Mouse (Mus musculus): ENCODE results near the gene Mrgprg. TPM values are rescaled to one million over a fixed set of nuclear protein-coding genes. Genes with fewer than 3 reads are reported as not detected.

Gene Mrgprg
- total RNA-seq (2021): 0.85 and 1.5 TPM in 2 replicates
- long read RNA-seq, experiment 1: 0 reads
- long read RNA-seq, experiment 2: 0 reads

DNA sequence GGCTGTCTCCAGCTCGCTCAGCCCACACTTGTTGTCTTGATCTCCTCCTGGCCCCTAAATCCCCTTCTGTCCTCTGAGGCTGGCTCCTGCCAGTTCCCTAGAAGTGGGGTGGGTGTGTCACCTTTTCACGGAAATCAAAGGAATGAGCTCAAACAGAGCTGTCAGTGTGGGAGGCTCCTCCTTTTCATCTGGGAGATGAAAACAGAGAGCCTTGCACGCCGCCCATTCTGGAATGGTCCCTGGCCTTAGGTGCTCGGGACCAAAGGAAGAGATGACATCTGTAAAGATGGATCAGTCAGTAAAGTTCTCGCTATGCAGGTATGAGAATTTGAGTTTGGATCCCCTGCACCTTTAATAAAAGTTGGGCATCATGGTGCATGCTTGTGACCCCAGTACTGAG, at the start of gene Mrgprg:
TSS of gene Mrgprg (minus strand) at position 101 of the 400 bp plus-strand sequence.
- no peak for DNase-seq

DNA sequence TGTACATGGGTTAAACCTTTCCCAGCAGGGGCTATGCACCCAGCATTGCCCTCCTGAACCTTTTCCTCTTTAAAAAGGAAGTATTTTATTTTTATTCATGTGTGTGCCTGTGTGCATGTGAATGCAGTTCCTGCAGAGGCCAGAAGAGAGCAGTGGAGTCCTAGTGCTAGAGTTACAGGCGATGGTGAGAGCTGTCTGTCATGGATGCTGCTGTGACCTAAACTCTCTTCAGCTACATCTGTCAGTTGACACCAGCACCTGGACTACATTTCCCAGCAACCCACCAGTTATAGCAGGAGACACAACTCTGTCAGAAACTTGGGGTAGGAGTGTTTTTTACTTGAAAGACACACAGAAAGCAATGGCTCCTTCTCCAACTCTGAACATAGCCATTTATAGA, 42.1 kb upstream of the Mrgprg start:
- peak; percentile 47 for DNase-seq

GRCm38 (mm10) chr7:143805199-143805624, 38.4 kb upstream of the Mrgprg start:
- no peak for DNase-seq

DNA sequence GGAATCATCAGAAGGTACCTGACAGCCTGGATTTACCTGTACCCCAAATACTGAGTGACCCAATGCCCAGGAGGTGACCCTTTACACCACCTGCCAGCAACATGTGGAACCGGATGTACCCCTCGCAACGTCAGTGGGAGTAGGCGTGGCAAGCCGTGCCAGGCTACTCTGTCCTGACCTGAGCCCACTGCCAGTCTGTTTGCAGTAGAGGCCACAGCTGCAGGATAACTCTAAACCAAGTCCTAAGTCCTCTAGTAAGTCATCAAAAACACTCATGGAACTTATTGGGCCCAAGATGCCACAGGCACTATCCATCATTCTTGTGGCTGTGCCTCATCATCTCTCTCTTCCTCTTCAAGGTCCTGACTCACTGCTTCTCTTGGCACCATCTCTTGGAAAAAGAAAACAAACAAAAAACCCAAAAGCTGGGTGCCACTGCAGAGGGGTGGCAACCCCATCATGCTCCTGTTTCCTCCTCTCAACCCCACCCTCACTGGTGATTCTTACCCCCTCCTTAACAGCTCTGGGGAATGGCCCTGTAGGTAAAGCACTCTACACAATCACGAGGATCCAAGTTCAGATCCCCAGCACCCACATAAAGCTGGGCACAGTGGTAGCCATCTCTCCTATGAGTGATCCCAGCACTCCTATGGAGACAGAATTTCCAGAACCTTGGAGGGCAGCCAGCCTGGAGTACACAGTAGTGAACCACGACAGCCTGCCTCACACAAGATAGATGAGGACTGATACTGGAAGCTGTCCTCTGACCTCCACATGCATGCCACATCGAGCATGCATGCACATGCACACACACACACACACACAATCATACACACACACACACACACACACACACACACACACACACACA, 34.6 kb upstream of the Mrgprg start:
- no peak for DNase-seq

GRCm38 (mm10) chr7:143800770-143801169, 34.0 kb upstream of the Mrgprg start:
- no peak for DNase-seq

GRCm38 (mm10) chr7:143798783-143799182, 32.0 kb upstream of the Mrgprg start:
- DNase-seq: no peak

DNA sequence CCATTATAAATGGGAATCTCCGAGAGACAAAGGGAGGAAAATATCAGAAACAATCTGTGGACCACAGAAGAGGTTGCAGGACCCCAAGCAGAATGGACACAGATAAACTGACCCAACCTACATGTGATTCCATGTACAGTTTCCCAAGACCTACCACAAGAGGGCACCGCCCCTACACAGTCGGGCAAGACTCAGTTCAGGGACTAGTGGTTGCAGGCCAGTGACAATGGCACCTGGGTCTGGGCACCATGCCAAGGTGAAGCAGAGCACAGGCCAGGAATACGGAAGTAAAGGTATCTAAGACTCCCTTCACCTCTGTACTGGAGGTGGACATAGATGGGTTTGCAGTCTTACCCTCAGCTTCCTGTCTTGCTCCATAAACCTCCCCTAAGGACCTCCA, 26.3 kb upstream of the Mrgprg start:
- DNase-seq: peak; percentile 61

DNA sequence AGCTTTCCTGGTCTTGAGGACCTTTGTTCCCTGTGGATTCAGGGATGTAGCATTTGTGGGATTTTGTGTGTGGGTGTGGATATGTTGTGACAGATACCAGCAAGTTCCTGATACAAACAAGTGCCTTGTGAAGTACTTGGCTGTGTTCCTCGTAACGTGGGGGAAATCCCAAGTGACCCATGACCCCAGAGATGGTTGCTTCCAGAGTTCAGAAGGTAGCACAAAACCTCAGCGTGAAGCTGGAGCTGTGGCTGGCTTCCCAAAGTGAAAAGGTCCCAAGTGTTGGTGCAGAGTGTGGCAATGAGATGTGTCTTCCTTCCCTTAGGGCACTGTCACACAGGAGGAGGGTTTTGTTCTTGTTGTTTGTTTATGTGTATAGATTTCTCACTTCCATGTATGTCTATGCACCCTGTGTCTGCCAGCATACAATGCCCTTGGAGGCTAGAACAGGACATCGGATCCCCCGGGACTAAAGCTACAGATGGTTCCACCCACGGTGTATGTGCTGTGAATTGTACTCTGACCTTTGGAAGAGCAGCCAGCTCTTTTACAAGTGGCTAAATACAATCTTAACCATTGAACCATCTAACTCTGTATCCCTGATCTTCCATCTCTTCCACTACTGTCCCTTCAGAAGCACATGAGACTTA, 25.7 kb upstream of the Mrgprg start:
- no peak for DNase-seq

GRCm38 (mm10) chr7:143783996-143784829, 17.4 kb upstream of the Mrgprg start, which contains the start of gene Mrgpre:
Gene Mrgpre (minus strand): TSS chr7:143784500.
- peak; percentile 90 for DNase-seq

DNA sequence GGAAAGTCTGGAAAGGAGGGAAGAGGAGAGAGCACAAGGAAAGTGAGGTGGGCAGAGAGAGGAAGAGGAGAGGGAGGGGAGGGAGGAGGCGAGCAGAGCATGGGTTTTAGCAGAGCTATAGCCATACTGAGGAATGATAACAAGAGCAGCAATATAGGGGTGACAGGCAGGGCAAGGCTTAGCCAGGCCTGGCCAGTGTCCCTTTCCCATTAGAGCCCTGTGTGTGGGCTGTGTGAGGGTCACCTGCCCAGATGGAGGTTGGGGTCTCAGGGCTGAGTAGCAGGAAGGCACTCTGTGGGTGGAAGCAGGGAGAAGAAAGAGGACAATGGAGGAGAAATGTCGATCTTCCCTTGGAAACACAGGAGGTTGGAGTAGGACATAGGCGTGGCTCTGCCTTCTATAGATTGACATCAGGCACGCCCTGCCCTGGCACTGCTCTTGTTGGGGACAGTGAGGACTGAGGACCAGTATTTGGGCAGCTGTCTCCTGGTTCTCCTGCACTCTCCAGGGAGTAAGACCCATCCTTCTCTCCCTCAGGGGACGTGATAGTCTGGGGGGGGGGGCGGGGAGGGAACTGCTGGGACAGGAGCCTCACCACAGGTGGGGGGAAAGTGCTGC, 16.7 kb upstream of the Mrgprg start:
- DNase-seq: no peak

DNA sequence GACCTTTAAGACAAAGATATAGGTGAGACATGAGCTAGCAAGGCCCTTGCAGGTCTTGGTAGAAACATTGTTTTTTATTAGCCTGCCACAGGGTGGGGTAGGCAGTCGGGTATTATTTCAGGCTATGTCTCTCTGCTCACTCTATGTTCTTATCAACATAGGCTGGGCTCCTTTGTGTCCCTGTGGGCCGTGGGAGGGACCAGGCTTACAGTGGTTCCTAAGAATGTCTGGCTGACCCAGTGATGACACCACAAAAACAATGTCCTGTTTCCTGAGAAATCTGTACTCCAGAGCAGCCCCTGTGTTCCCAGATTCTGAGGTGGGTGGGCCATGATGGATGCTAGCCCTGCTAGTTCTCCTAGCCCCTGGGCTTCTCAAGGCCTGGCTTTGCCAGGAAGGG, 10.6 kb upstream of the Mrgprg start:
- DNase-seq: no peak

DNA sequence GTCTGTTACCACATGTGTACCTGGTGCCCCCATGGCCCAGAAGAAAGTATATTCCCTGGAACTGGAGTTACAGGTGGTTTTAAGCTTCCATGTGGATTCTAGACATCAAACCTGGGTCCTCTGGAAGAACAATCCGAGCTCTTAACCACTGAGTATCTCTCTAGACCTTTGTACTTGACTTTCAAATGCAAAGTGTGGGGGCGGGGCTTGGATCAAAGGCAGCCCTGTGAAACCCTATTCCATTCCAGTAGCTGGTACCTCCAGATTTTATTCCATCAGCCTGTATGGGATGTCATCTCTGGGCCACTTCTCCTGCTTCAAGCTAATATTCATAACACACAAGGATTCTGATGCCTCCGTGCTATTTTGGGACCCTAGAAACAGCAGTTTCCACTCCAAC, 9.3 kb upstream of the Mrgprg start:
- DNase-seq: no peak

GRCm38 (mm10) chr7:143769461-143769860, 2.7 kb upstream of the Mrgprg start:
- DNase-seq: no peak

- DNase-seq: no peak
Measured at GRCm38 (mm10) chr7:143768267-143768666, 1.5 kb upstream of the Mrgprg start.

GRCm38 (mm10) chr7:143764876-143765530, 1.8 kb downstream of the Mrgprg start:
- DNase-seq: no peak

DNA sequence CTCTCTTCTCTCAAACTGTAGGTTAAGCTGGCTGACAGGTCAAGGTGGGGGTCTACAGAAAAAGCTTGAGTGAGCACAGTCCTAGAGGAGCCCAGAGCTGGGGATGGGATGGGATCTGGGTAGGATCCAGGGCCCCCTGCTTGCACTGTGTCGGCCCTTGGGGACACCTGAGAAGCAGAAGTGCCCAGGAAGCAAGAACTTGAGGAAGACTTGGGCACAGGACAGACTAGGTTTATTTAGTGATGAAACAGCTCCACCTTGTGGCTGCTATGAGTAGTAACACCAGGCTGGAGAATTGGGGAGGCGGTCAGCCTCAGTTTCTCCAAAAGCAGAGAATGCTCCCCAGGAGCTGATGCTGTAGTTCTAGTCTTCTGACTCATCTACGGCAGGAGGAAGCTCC, 3.0 kb downstream of the Mrgprg start:
- DNase-seq: peak; percentile 39

GRCm38 (mm10) chr7:143758956-143759355, 7.8 kb downstream of the Mrgprg start:
- no peak for DNase-seq

DNA sequence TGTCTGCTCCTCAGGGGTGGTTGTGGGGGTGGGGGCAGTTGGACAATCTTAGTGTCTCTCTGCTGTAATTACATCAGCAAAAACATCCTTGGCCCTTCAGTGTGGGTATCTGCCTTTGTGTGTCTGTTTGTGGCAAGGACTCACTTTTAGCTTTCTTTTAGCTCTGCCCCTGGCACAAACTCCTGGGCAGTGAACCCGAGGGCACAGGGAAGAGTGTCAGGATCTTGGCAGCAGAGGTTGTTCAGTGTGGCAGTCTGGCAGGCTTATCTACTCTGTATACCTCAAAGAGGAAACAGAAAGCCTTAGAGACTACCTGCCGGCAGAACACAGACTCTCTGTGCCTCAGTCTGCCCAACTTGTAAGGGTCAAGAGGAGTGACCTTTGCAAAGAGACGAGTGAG, 9.1 kb downstream of the Mrgprg start:
- DNase-seq: no peak

DNA sequence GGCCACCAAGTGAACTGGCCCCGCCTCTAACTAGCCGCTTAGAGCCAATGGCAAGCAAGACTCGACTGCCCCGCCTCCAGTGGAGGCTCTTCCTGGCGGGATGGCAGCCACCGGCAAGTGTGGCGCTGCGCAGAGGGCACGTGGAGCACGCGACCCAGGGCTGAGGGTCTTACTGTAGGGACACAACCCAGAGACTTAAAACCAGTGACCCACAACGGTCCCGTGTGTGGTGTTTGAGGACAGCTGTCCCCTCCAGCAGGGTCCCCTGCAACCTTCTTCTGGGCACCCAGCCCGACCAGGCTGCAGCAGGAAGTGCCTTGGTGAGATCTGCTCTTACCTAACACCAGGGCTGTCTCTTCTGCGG, 9.8 kb downstream of the Mrgprg start:
- DNase-seq: peak; percentile 89

DNA sequence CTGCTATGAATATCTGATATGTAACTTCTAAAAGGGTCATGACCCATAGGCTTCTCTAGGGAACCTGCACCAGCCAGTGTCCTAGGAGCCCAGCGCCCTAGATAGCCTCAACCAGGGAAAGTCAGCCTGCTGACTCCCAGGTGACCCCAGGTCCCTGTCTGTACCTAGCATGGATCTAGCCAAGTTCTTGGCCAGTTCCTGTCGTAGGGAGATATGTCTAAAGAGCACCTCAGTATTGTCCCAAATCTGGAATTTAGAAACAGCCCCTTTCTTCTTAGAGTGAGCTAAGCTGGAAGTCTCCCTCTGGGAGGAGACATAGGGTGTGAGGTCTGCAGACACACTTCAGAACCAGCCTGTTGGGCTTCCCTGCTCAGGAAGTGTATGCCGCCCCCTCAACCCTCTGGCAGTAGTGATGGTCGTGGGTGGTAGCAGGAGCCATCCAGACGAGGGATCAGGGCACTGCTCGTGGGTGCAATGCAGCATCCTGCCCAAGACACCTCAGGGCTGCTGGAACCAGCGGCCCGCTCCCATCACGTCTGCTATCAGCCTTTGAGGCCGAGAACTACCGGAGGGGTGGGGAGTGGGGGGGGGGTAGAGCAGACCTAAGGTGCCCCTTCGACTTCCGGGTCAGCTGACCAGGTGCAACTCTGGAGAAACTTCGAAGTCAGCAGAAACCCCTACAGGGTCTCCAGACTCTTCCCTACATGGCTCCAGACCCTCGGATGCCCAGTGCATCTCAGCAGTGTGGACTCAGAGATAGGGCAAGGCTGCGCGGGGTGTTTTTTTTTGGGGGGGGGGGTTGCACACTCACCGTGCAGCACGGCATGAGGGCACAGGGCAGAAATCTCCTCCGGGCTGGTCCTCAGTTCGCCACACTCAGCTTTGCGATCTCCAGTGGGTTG, 10.4 kb downstream of the Mrgprg start, which contains the start of gene Osbpl5:
TSS of gene Osbpl5 (minus strand) at position 861 of the 902 bp plus-strand sequence.
- no peak for DNase-seq

All from adrenal gland, postnatal 14 days (tissue).